Mouse (Mus musculus): ENCODE measurements around the gene Zbtb48. TPM values are rescaled to one million over a fixed set of nuclear protein-coding genes. Genes with fewer than 3 reads are reported as not detected.

The Zbtb48 gene
- polyA plus RNA-seq, 1 experiment from 2014 or later: 23.9 TPM

- 92% methylated on average over 8 of the region's 8 CpGs for WGBS
- Histone ChIP-seq H3K27ac (replicated peaks; ENCODE audit: low read depth, low read length) (no peak overlapping the region), H3K9me3 (ENCODE audit: control insufficient read depth, low read length) (no peaks in the 10 kb centered on the region), H3K4me2 (ENCODE audit: low read depth, severe bottlenecking) (no peak overlapping the region), H3K4me1 (ENCODE audit: control insufficient read depth, insufficient read depth, low read length) (peaks cover 16% of the 10 kb centered on the region), H3K36me3 (ENCODE audit: control insufficient read depth, insufficient read depth, low read length) (peaks cover 22% of the 10 kb centered on the region), H3K27me3 (ENCODE audit: control insufficient read depth, insufficient read depth, low read length) (no peaks in the 10 kb centered on the region), H3K9ac (ENCODE audit: low read length) (no peak overlapping the region), H3K4me3 (ENCODE audit: low read depth, low read length) (no peak overlapping the region)
- ATAC-seq (ENCODE audit: insufficient number of reproducible peaks, low FRiP score, low TSS enrichment, low read depth): no peak
- no peak for DNase-seq (ENCODE audit: low spot score)
Measured at GRCm38 (mm10) chr4:152022506-152022905, 5.0 kb downstream of the Zbtb48 start.

GRCm38 (mm10) chr4:152021568-152022097 lies 5.8 kb downstream of the Zbtb48 start:
- Histone ChIP-seq H3K4me1 (ENCODE audit: control insufficient read depth, insufficient read depth, low read length) (peaks cover 13% of the 10 kb centered on the region), H3K9me3 (ENCODE audit: control insufficient read depth, low read length) (no peaks in the 10 kb centered on the region), H3K27me3 (ENCODE audit: control insufficient read depth, insufficient read depth, low read length) (no peaks in the 10 kb centered on the region), H3K36me3 (ENCODE audit: control insufficient read depth, insufficient read depth, low read length) (peaks cover 22% of the 10 kb centered on the region), H3K4me2 (ENCODE audit: low read depth, severe bottlenecking) (no peak overlapping the region), H3K4me3 (ENCODE audit: low read depth, low read length) (peak overlapping the region; percentile 5; the same call in 1 of the 2 replicates), H3K27ac (replicated peaks; ENCODE audit: low read depth, low read length) (no peak overlapping the region), H3K9ac (ENCODE audit: low read length) (no peak overlapping the region)
- 80% methylated on average over 12 of the region's 12 CpGs for WGBS
- DNase-seq (ENCODE audit: low spot score): no peak
- peak; percentile 37; the same call in 1 of the 2 replicates for ATAC-seq (ENCODE audit: insufficient number of reproducible peaks, low FRiP score, low TSS enrichment, low read depth)

- ATAC-seq (ENCODE audit: insufficient number of reproducible peaks, low FRiP score, low TSS enrichment, low read depth) (no peak), DNase-seq (ENCODE audit: low spot score) (no peak)
- H3K4me2 ChIP-seq (ENCODE audit: low read depth, severe bottlenecking): no peak overlapping the region
- no peaks in the 10 kb centered on the region for H3K27me3 ChIP-seq (ENCODE audit: control insufficient read depth, insufficient read depth, low read length)
- no peak overlapping the region for H3K27ac ChIP-seq (replicated peaks; ENCODE audit: low read depth, low read length)
- WGBS: 92% methylated on average over 21 of the region's 21 CpGs
- H3K9me3 ChIP-seq (ENCODE audit: control insufficient read depth, low read length): no peaks in the 10 kb centered on the region
- H3K9ac ChIP-seq (ENCODE audit: low read length): no peak overlapping the region
- no peaks in the 10 kb centered on the region for H3K4me1 ChIP-seq (ENCODE audit: control insufficient read depth, insufficient read depth, low read length)
- peaks cover 25% of the 10 kb centered on the region for H3K36me3 ChIP-seq (ENCODE audit: control insufficient read depth, insufficient read depth, low read length)
- H3K4me3 ChIP-seq (ENCODE audit: low read depth, low read length): no peak overlapping the region
Measured at GRCm38 (mm10) chr4:152020024-152020423, 7.4 kb downstream of the Zbtb48 start.

- no peaks in the 10 kb centered on the region for H3K27me3 ChIP-seq (ENCODE audit: control insufficient read depth, insufficient read depth, low read length)
- peaks cover 27% of the 10 kb centered on the region for H3K36me3 ChIP-seq (ENCODE audit: control insufficient read depth, insufficient read depth, low read length)
- no peak overlapping the region for H3K4me3 ChIP-seq (ENCODE audit: low read depth, low read length)
- ATAC-seq (ENCODE audit: insufficient number of reproducible peaks, low FRiP score, low TSS enrichment, low read depth): no peak
- no peak overlapping the region for H3K9ac ChIP-seq (ENCODE audit: low read length)
- H3K4me2 ChIP-seq (ENCODE audit: low read depth, severe bottlenecking): no peak overlapping the region
- 84% methylated on average over 6 of the region's 6 CpGs for WGBS
- DNase-seq (ENCODE audit: low spot score): no peak
- H3K9me3 ChIP-seq (ENCODE audit: control insufficient read depth, low read length): no peaks in the 10 kb centered on the region
- no peaks in the 10 kb centered on the region for H3K4me1 ChIP-seq (ENCODE audit: control insufficient read depth, insufficient read depth, low read length)
- no peak overlapping the region for H3K27ac ChIP-seq (replicated peaks; ENCODE audit: low read depth, low read length)
Measured at GRCm38 (mm10) chr4:152019073-152019472, 8.4 kb downstream of the Zbtb48 start.

GRCm38 (mm10) chr4:152013036-152013813 lies 14.2 kb downstream of the Zbtb48 start:
- Histone ChIP-seq H3K4me2 (ENCODE audit: low read depth, severe bottlenecking) (no peak overlapping the region), H3K27me3 (ENCODE audit: control insufficient read depth, insufficient read depth, low read length) (no peaks in the 10 kb centered on the region), H3K9ac (ENCODE audit: low read length) (no peak overlapping the region), H3K27ac (replicated peaks; ENCODE audit: low read depth, low read length) (no peak overlapping the region), H3K9me3 (ENCODE audit: control insufficient read depth, low read length) (no peaks in the 10 kb centered on the region), H3K4me3 (ENCODE audit: low read depth, low read length) (no peak overlapping the region), H3K36me3 (ENCODE audit: control insufficient read depth, insufficient read depth, low read length) (peaks cover 5% of the 10 kb centered on the region; the same call in 1 of the 2 replicates), H3K4me1 (ENCODE audit: control insufficient read depth, insufficient read depth, low read length) (peaks cover 15% of the 10 kb centered on the region)
- 86% methylated on average over 12 of the region's 12 CpGs for WGBS
- ATAC-seq (ENCODE audit: insufficient number of reproducible peaks, low FRiP score, low TSS enrichment, low read depth) (no peak), DNase-seq (ENCODE audit: low spot score) (no peak)

GRCm38 (mm10) chr4:152012109-152012508 lies 15.4 kb downstream of the Zbtb48 start:
- Histone ChIP-seq H3K27ac (replicated peaks; ENCODE audit: low read depth, low read length) (no peak overlapping the region), H3K4me1 (ENCODE audit: control insufficient read depth, insufficient read depth, low read length) (peaks cover 25% of the 10 kb centered on the region), H3K9ac (ENCODE audit: low read length) (no peak overlapping the region), H3K9me3 (ENCODE audit: control insufficient read depth, low read length) (no peaks in the 10 kb centered on the region), H3K4me2 (ENCODE audit: low read depth, severe bottlenecking) (0 out of 2 replicates have a peak overlapping the region, but pooled peaks have one; percentile 0), H3K4me3 (ENCODE audit: low read depth, low read length) (no peak overlapping the region), H3K36me3 (ENCODE audit: control insufficient read depth, insufficient read depth, low read length) (peaks cover 5% of the 10 kb centered on the region; the same call in 1 of the 2 replicates), H3K27me3 (ENCODE audit: control insufficient read depth, insufficient read depth, low read length) (0 out of 2 replicates have a peak, but pooled peaks cover 3% of the 10 kb centered on the region)
- WGBS: 93% methylated on average over 16 of the region's 16 CpGs
- no peak for ATAC-seq (ENCODE audit: insufficient number of reproducible peaks, low FRiP score, low TSS enrichment, low read depth)
- DNase-seq (ENCODE audit: low spot score): no peak

GRCm38 (mm10) chr4:152011171-152011760 lies 16.2 kb downstream of the Zbtb48 start:
- no peak overlapping the region; the same call in 1 of the 2 replicates for H3K4me3 ChIP-seq (ENCODE audit: low read depth, low read length)

GRCm38 (mm10) chr4:152010707-152011134 lies 16.8 kb downstream of the Zbtb48 start:
- peak overlapping the region; percentile 17; the same call in 1 of the 2 replicates for H3K9ac ChIP-seq (ENCODE audit: low read length)
- peaks cover 4% of the 10 kb centered on the region; the same call in 1 of the 2 replicates for H3K36me3 ChIP-seq (ENCODE audit: control insufficient read depth, insufficient read depth, low read length)
- H3K27ac ChIP-seq (replicated peaks; ENCODE audit: low read depth, low read length): no peak overlapping the region
- peak overlapping the region; percentile 100 for H3K4me2 ChIP-seq (ENCODE audit: low read depth, severe bottlenecking)
- no peak for DNase-seq (ENCODE audit: low spot score)
- peak overlapping the region; percentile 84 for H3K4me3 ChIP-seq (ENCODE audit: low read depth, low read length)
- no peaks in the 10 kb centered on the region for H3K9me3 ChIP-seq (ENCODE audit: control insufficient read depth, low read length)
- H3K4me1 ChIP-seq (ENCODE audit: control insufficient read depth, insufficient read depth, low read length): peaks cover 27% of the 10 kb centered on the region
- H3K27me3 ChIP-seq (ENCODE audit: control insufficient read depth, insufficient read depth, low read length): 0 out of 2 replicates have a peak, but pooled peaks cover 3% of the 10 kb centered on the region
- ATAC-seq (ENCODE audit: insufficient number of reproducible peaks, low FRiP score, low TSS enrichment, low read depth): no peak
- 11% methylated on average over 13 of the region's 13 CpGs for WGBS

More at GRCm38 (mm10) chr4:152011171-152011760, 16.2 kb downstream of the Zbtb48 start:
- WGBS: 80% methylated on average over 8 of the region's 8 CpGs
- Histone ChIP-seq H3K9ac (ENCODE audit: low read length) (no peak overlapping the region), H3K27me3 (ENCODE audit: control insufficient read depth, insufficient read depth, low read length) (0 out of 2 replicates have a peak, but pooled peaks cover 3% of the 10 kb centered on the region), H3K27ac (replicated peaks; ENCODE audit: low read depth, low read length) (no peak overlapping the region), H3K9me3 (ENCODE audit: control insufficient read depth, low read length) (no peaks in the 10 kb centered on the region), H3K36me3 (ENCODE audit: control insufficient read depth, insufficient read depth, low read length) (peaks cover 5% of the 10 kb centered on the region; the same call in 1 of the 2 replicates), H3K4me2 (ENCODE audit: low read depth, severe bottlenecking) (peak overlapping the region; percentile 100), H3K4me1 (ENCODE audit: control insufficient read depth, insufficient read depth, low read length) (peaks cover 27% of the 10 kb centered on the region)
- no peak for DNase-seq (ENCODE audit: low spot score)
- no peak for ATAC-seq (ENCODE audit: insufficient number of reproducible peaks, low FRiP score, low TSS enrichment, low read depth)
